Mouse (Mus musculus) embryonic facial prominence, embryonic 11.5 days (tissue): ENCODE data around the gene March1. TPM values are rescaled to one million over a fixed set of nuclear protein-coding genes. Genes with fewer than 3 reads are reported as not detected.
"Not testable (repeated sequence)": the region's sequence is repeated elsewhere in the genome, so short reads cannot be mapped to it uniquely, and the experiment has no call there.

Experiments
- ATAC-seq: fragments of 200-750 bp; cut with Nextera tagmentation; replicated peaks from 2 replicates; pipeline ENCODE4 v1.8.0; 2017; ENCODE audit warnings: low read depth; ENCODE audit not compliant: insufficient number of reproducible peaks, low FRiP score, low TSS enrichment
- DNase-seq: peaks from one replicate; pipeline ENCODE4 v3.0.0-alpha.2; 2015; ENCODE audit warnings: low spot score
- H3K27ac ChIP-seq: fragments of 300-500 bp; sonication (generic); replicated peaks from 2 replicates; pipeline ENCODE4 v1.5.1; 2014; ENCODE audit warnings: mild to moderate bottlenecking, low read depth, low read length, control low read depth
- H3K27me3 ChIP-seq: fragments of 300-500 bp; sonication (generic); 2 replicates; pipeline ENCODE4 v1.6.1; 2014; ENCODE audit warnings: mild to moderate bottlenecking, low read length, moderate library complexity, mixed read lengths; ENCODE audit not compliant: control insufficient read depth, insufficient read depth
- H3K36me3 ChIP-seq: fragments of 300-500 bp; sonication (generic); replicated peaks from 2 replicates; pipeline ENCODE4 v1.6.1; 2014; ENCODE audit warnings: low read depth, mild to moderate bottlenecking, low read length, moderate library complexity, mixed read lengths; ENCODE audit not compliant: control insufficient read depth, insufficient read depth
- H3K4me1 ChIP-seq: fragments of 300-500 bp; sonication (generic); 2 replicates; pipeline ENCODE4 v1.6.1; 2014; ENCODE audit warnings: low read length, mixed read lengths; ENCODE audit not compliant: control insufficient read depth, insufficient read depth
- H3K4me2 ChIP-seq: fragments of 300-500 bp; sonication (generic); 2 replicates; pipeline ENCODE4 v1.6.1; 2014; ENCODE audit warnings: low read depth, mild to moderate bottlenecking, control low read depth, low read length, moderate library complexity
- H3K4me3 ChIP-seq: fragments of 300-500 bp; sonication (generic); 2 replicates; pipeline ENCODE4 v1.5.1; 2014; ENCODE audit warnings: low read depth, low read length, control low read depth
- H3K9ac ChIP-seq: fragments of 300-500 bp; sonication (generic); replicated peaks from 2 replicates; pipeline ENCODE4 v1.6.1; 2014; ENCODE audit warnings: mild to moderate bottlenecking, control low read depth, low read length
- H3K9me3 ChIP-seq: fragments of 300-500 bp; sonication (generic); replicated peaks from 2 replicates; pipeline ENCODE4 v1.6.1; 2016; ENCODE audit warnings: mild to moderate bottlenecking, low read length, inconsistent platforms, mixed read lengths; ENCODE audit not compliant: control insufficient read depth
- WGBS: fragments of 180-500 bp; shearing (Covaris S2); extraction: QIAGEN DNeasy Blood & Tissue Kit; methylation state at CpG from one replicate; pipeline ENCODE4 v1.1.7; 2014; 5-methylcytosine and 5-hydroxymethylcytosine counted together
- polyA plus RNA-seq: library from polyadenylated mRNA; unstranded; fragments of >200 nt; fragmentation: Nextera tagmentation; extraction: Ambion mirVana; gene quantifications from 2 replicates; pipeline ENCODE4 v1.2.1, GENCODE M21; 2014

Gene March1
- polyA plus RNA-seq, 1 experiment from 2014 or later = 0.70 TPM

GRCm38 (mm10) chr8:66388693-66389092 lies 771.0 kb downstream of the March1 start:
- Histone ChIP-seq H3K27ac (no peak overlapping the region), H3K36me3 (no peaks in the 10 kb centered on the region), H3K4me2 (no peak overlapping the region), H3K27me3 (no peaks in the 10 kb centered on the region), H3K9me3 (no peaks in the 10 kb centered on the region), H3K4me1 (no peaks in the 10 kb centered on the region), H3K9ac (no peak overlapping the region), H3K4me3 (no peak overlapping the region)
- WGBS = 76% methylated on average over 2 of the region's 2 CpGs
- ATAC-seq = no peak
- DNase-seq = no peak

GRCm38 (mm10) chr8:66391554-66391953 lies 773.9 kb downstream of the March1 start:
- H3K4me1 ChIP-seq = no peaks in the 10 kb centered on the region
- 85% methylated on average over 5 of the region's 5 CpGs for WGBS
- no peak overlapping the region for H3K4me2 ChIP-seq
- no peaks in the 10 kb centered on the region for H3K36me3 ChIP-seq
- H3K4me3 ChIP-seq = no peak overlapping the region
- no peaks in the 10 kb centered on the region for H3K9me3 ChIP-seq
- H3K27me3 ChIP-seq = no peaks in the 10 kb centered on the region
- DNase-seq (no peak), ATAC-seq (no peak)
- no peak overlapping the region for H3K27ac ChIP-seq
- no peak overlapping the region for H3K9ac ChIP-seq

GRCm38 (mm10) chr8:66392900-66393299 lies 775.2 kb downstream of the March1 start:
- DNase-seq = no peak
- no peak overlapping the region for H3K4me2 ChIP-seq
- no peaks in the 10 kb centered on the region for H3K27me3 ChIP-seq
- no peak for ATAC-seq
- H3K9me3 ChIP-seq = no peaks in the 10 kb centered on the region
- no peaks in the 10 kb centered on the region for H3K4me1 ChIP-seq
- no peak overlapping the region for H3K4me3 ChIP-seq
- no peak overlapping the region for H3K9ac ChIP-seq
- no peak overlapping the region for H3K27ac ChIP-seq
- no peaks in the 10 kb centered on the region for H3K36me3 ChIP-seq

- ATAC-seq (no peak), DNase-seq (no peak)
- H3K27ac ChIP-seq = no peak overlapping the region
- no peak overlapping the region for H3K9ac ChIP-seq
- no peaks in the 10 kb centered on the region for H3K9me3 ChIP-seq
- WGBS = 89% methylated on average over 3 of the region's 3 CpGs
- H3K4me2 ChIP-seq = no peak overlapping the region
- no peaks in the 10 kb centered on the region for H3K36me3 ChIP-seq
- H3K4me3 ChIP-seq = no peak overlapping the region
- H3K27me3 ChIP-seq = no peaks in the 10 kb centered on the region
- H3K4me1 ChIP-seq = no peaks in the 10 kb centered on the region
Observed at GRCm38 (mm10) chr8:66394148-66394547, 776.4 kb downstream of the March1 start.

- ATAC-seq (no peak), DNase-seq (no peak)
- Histone ChIP-seq H3K9ac (no peak overlapping the region), H3K27ac (no peak overlapping the region), H3K4me3 (no peak overlapping the region), H3K27me3 (no peaks in the 10 kb centered on the region), H3K9me3 (no peaks in the 10 kb centered on the region), H3K4me1 (no peaks in the 10 kb centered on the region), H3K36me3 (no peaks in the 10 kb centered on the region), H3K4me2 (no peak overlapping the region)
Observed at GRCm38 (mm10) chr8:66397811-66398210, 780.1 kb downstream of the March1 start.

- Histone ChIP-seq H3K4me3 (no peak overlapping the region), H3K9ac (no peak overlapping the region)
- WGBS = 69% methylated on average over 1 of the region's 1 CpGs
Observed at GRCm38 (mm10) chr8:66400050-66400449, 782.4 kb downstream of the March1 start.

GRCm38 (mm10) chr8:66404711-66405414 lies 787.2 kb downstream of the March1 start:
- Histone ChIP-seq H3K27ac (no peak overlapping the region), H3K4me2 (no peak overlapping the region), H3K4me1 (no peaks in the 10 kb centered on the region), H3K4me3 (no peak overlapping the region), H3K27me3 (no peaks in the 10 kb centered on the region), H3K9ac (no peak overlapping the region), H3K9me3 (no peaks in the 10 kb centered on the region), H3K36me3 (no peaks in the 10 kb centered on the region)
- no peak for DNase-seq
- WGBS = 70% methylated on average over 2 of the region's 2 CpGs
- ATAC-seq = no peak

More at GRCm38 (mm10) chr8:66400050-66400449, 782.4 kb downstream of the March1 start:
- ATAC-seq (no peak), DNase-seq (no peak)
- Histone ChIP-seq H3K27ac (no peak overlapping the region), H3K27me3 (no peaks in the 10 kb centered on the region), H3K4me2 (no peak overlapping the region), H3K9me3 (no peaks in the 10 kb centered on the region), H3K36me3 (no peaks in the 10 kb centered on the region), H3K4me1 (no peaks in the 10 kb centered on the region)

GRCm38 (mm10) chr8:66405796-66406195 lies 788.1 kb downstream of the March1 start:
- not testable (repeated sequence) for H3K4me1 ChIP-seq, DNase-seq, H3K9me3 ChIP-seq, H3K27me3 ChIP-seq, H3K9ac ChIP-seq, H3K4me3 ChIP-seq, H3K4me2 ChIP-seq, H3K36me3 ChIP-seq, H3K27ac ChIP-seq, ATAC-seq
- 83% methylated on average over 4 of the region's 4 CpGs for WGBS
